Mouse (Mus musculus): Measurements from ENCODE around the gene Wfdc15b. TPM values are rescaled to one million over a fixed set of nuclear protein-coding genes. Genes with fewer than 3 reads are reported as not detected.
"Not testable (repeated sequence)": the region's sequence is repeated elsewhere in the genome, so short reads cannot be mapped to it uniquely, and the experiment has no call there.

Wfdc15b gene
- total RNA-seq (2014; fragmentation: Nextera tagmentation), result not detected in 2 replicates
- not detected in 2 replicates for total RNA-seq (2017)

DNA sequence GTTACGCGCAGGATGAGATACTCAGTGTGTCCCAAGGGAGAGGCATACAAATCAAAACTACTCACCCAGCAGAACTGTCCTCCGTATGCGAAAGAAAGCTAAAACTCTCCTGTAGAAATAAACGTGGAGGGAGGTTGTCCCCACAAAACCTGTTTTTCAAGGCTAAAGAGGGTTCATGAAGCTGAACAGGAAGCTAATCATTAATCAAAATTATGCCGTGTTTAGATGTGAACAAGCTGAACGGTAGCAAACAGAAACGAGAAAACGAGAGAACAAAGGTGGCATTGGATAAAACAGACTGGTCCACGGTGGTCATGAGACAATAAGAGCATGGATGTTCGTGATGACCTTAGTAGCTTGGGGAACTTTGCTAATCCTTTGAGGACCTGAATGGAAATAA is at the start of gene Wfdc15b:
Gene Wfdc15b, minus strand, starts transcription at position 139 of the 400 bp plus-strand sequence.
- ATAC-seq (replicated peaks; ENCODE audit: low FRiP score, low TSS enrichment, poor library complexity, severe bottlenecking), result no peak

DNA sequence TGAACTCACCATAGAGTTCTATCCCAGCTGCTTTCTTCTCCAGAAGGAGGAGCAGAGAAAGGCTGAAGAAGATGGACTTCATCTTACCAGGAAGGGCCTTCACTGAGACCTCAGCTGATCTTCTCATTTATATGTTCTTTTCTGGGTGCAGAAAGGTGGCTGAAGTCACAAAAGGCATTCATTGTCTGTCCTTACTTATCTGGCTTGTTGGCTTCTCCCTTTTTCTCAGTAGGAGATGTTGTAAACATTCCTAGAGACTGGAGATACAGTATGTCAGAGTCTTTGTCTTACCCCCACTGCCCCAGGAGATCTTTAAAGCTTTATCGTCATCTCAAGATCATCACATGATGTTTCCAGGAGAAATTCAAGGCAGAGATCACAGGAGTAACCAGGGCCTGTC is 35.1 kb upstream of the Wfdc15b start, which contains the start of gene Svs3b:
Gene Svs3b, minus strand, starts transcription at position 101 of the 400 bp plus-strand sequence.
- ATAC-seq (replicated peaks; ENCODE audit: low FRiP score, low TSS enrichment, poor library complexity, severe bottlenecking), result not testable (repeated sequence)

DNA sequence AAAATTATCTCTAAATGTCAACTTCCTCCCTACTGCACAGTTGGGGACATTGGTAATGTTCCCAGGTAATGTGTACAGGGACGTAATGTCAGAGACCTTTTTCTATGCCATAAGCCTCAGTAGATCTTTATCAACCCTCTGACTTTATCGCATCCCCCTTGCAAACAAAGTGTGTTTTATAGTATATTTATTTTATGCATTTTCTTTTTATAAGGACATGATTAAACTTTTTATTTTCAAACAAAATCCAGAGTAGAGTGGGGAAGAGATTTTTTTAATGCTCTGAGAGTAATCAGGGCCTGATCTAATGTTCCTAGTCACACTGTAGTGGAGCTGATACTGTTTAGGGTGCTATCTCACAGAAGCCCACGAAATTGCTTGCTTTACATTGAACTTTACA is 16.9 kb upstream of the Wfdc15b start, which contains the start of gene Svs2:
Gene Svs2, minus strand, starts transcription at position 101 of the 400 bp plus-strand sequence.
- ATAC-seq (replicated peaks; ENCODE audit: low FRiP score, low TSS enrichment, poor library complexity, severe bottlenecking), result no peak

DNA sequence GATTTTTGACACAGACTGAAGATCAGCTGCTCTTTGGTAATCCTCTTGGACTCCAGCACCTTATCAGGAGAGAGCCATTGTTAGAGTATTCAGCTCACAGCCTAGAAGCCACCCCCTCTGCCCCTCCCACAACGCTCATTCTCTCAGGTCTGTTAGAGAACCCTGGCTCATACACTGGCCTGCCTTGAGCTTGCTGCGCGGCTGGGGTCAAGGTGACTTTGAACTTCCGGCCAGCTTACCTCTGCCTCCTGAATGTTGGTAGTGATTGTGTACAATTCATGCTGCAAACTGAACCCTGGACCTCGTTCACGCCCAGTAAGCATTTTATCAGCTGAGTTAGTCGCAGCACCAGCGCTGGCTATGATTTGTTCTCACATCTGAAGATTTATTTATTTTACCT is 11.2 kb upstream of the Wfdc15b start:
- ATAC-seq (replicated peaks; ENCODE audit: low FRiP score, low TSS enrichment, poor library complexity, severe bottlenecking), result no peak

DNA sequence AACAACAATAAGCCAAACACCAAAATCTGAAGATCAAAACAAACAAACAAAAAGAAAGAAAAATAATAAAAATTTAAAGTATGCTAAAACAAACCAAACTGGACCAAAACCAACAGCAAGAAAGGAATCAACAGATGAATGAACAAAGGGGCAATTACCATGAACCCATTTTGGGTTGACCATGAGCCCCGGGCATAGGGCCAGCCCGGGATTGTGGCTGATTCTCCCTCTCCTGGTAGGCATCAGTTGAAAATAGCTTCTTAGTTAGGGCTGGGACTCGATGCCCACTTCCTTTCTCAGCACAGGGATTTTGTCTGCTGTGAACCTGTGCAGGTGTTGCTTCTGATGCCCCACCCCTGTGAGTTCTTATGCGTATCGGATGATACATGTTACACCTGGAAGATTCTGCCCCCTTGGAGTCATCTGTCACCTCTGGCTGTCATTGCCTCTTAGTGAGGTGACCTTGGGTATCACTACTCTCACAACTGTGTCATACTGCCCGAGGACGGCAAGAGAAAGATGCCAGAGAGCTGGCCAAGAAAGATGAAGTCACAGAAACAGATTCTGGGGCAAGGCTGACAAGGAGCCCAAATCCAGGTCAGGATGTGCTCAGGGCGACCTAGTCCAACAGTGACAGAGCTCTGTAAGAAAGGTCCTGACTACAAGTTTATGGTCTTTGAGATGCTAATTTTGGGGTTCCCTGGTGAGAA is 7.1 kb upstream of the Wfdc15b start:
- no peak for ATAC-seq (replicated peaks; ENCODE audit: low FRiP score, low TSS enrichment, poor library complexity, severe bottlenecking)

DNA sequence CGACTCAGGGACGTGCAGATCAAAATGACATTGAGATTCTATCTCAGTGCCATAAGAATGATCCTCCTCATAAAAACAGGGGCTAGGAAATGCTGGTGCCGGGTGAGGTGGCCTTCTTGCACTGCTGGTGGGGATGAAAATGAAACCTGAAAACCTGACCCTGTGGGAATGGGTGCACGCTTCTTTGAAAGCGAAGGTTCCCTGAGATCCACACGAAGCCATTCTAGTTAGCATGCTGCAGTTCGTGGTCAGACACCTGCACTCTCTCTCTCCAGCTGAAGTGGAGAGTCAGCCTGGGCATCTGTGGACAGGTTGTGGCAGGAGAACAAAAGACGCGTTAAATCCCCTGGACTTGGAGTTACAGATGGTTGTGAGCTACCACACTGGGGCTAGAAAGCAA is 2.2 kb downstream of the Wfdc15b start:
- no peak for ATAC-seq (replicated peaks; ENCODE audit: low FRiP score, low TSS enrichment, poor library complexity, severe bottlenecking)

DNA sequence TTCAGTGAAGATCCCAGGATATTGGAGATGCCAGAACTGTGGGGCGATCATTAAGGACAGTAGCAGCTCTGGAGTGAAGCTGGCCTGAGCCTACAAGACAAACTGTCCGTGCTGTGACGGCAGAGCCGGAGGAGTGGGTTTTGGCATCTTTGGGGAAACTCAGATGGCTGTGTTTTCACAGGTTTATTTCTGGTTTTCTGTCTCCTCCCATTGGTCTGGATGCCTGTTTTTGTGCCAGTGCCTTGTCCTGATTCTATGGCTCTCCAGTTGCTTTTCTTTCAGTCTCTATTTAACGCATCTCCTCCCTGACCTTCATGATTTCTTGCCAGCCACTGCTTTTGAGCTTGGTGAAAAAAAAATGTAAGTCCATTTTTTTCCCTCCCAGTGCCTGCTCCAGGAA is 8.7 kb downstream of the Wfdc15b start:
- ATAC-seq (replicated peaks; ENCODE audit: low FRiP score, low TSS enrichment, poor library complexity, severe bottlenecking), result no peak

DNA sequence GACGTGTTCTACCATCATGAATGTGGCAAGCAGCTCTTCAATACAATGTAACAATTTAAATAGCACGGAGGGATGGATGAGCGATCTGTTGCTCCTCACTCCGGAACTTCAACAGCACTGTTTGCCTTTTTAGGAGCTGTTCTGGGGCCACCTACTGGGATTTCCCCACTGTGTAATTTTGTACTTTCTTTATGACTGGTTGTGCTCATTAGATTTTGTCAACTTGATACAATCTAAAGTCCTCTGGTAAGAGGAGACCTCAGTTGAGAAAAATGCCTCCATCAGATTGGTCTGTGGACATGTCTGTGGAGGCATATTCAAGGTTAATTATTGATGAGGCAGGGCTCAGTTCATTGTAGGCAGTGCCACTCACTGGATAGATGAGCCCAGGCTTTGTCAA is 10.6 kb downstream of the Wfdc15b start:
- no peak for ATAC-seq (replicated peaks; ENCODE audit: low FRiP score, low TSS enrichment, poor library complexity, severe bottlenecking)

DNA sequence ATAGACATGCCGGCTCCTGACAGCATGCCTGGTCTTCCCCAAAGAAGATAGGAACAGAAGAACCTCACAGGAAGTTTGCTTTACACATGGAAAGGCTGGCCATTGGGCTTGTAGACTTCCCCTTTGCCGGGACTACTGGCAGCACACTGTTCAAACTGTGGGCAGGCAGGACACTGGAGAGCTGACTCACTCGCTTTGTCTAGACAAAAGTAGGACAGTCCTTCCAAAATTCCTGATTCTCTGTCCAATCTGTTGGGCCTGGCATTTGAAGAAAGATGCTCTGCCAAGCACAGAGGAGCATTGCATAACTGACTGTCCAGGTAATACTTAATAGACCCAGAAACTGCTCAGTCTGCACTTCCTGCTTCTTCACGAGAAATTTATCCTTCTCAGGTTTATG is 14.8 kb downstream of the Wfdc15b start:
- ATAC-seq (replicated peaks; ENCODE audit: low FRiP score, low TSS enrichment, poor library complexity, severe bottlenecking), result no peak

DNA sequence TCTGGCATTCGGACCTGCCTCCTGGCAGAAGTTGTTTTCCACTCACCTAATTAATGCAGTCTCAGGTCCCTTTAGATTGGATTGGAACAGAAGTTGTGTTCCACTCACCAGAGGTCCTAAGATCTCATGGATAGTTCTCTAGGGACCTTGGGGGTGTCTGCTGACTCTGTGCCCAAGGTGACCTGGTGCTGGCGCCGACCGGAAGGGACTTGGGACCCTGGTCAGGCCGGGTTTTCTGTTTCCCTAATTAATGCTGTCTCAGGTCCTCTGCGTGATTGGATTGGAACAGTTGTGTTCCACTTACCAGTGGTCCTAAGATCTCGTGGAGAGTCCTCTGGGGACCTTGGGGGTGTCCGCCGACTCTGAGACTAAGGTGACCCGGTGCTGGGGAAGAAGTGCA is 15.4 kb downstream of the Wfdc15b start:
- not testable (repeated sequence) for ATAC-seq (replicated peaks; ENCODE audit: low FRiP score, low TSS enrichment, poor library complexity, severe bottlenecking)

DNA sequence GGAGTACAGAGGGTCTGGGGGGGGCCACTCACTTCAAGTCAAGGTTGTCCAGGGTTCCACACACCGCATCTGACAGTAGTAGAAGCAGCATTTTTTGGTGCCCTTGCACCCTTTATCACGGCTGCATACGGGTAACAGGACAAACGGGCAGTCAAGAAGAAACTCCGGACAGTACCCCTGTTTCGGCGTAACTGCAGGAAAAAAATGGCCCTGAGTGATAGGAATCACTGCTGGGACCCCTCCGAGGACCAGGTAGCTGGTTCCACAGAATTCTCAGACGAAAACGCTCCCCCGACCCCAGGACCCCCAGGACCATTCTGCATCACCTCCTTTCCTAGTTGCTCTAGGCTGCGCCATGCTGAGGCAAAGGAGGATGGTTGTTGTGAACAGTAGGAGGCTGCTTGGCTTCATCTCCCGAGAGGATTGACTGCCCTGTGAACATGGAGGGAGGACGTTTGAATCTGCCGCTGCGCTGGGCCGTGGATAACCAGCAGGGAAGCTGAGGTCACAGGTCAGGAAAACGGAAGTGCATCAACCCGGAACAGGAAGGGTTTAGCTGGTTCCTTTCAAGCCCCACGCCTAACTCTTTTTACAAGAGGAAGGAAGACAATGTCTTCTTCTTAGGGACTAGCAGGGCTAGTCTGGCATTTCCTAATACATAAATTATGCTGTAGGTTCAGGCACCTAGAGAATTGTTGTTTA is 21.7 kb downstream of the Wfdc15b start, which contains the start of gene Wfdc15a:
Gene Wfdc15a, minus strand, starts transcription at position 505 of the 702 bp plus-strand sequence.
- no peak for ATAC-seq (replicated peaks; ENCODE audit: low FRiP score, low TSS enrichment, poor library complexity, severe bottlenecking)

DNA sequence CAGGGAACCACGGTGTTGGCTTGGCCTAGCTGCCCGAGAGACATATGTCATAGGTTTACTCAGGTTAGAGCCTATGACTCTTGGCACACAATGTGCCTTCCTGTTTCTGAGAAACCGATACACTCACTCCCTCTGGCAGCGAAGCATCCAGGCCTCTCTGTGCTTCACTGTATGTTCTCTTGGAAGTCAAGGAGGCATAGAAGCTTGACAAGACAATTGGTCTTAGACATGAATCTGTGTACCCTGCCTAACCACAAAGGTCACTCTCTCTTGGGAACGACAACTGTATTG is 24.8 kb downstream of the Wfdc15b start:
- ATAC-seq (replicated peaks; ENCODE audit: low FRiP score, low TSS enrichment, poor library complexity, severe bottlenecking), result no peak

DNA sequence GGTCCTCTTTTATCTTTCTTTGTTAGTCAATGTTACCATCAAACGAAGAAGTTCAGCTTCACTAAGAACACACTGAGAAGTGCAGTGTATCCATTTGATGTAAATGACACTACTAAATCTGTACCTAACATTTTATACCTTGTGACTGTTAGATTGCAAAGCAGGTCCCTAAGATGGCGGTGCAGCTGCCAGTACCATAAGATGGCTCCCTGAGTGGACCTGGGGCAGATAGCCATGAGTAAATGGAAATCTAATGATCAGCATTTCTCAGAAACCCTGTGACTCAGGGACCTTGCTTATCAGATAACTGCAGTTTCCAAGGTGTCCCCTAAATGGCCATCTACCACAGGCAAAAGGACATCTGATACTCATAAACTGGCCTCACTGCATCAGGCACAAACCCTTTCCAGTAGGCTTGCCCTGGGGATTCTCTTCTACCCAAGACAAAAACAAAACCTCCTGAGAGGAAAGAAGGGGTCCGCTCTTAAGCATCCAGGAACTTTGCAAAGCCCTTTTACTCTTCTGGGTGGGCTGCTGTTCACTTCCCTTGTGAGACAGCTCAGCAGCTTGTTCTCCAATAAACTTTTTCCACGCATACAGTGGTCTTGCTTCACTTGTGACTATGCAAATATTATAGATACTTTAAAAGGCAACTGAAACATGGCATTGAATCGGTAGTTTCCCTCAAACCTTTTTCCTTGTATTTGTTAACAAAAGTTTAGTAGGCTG is 25.3 kb downstream of the Wfdc15b start:
- ATAC-seq (replicated peaks; ENCODE audit: low FRiP score, low TSS enrichment, poor library complexity, severe bottlenecking), result no peak

DNA sequence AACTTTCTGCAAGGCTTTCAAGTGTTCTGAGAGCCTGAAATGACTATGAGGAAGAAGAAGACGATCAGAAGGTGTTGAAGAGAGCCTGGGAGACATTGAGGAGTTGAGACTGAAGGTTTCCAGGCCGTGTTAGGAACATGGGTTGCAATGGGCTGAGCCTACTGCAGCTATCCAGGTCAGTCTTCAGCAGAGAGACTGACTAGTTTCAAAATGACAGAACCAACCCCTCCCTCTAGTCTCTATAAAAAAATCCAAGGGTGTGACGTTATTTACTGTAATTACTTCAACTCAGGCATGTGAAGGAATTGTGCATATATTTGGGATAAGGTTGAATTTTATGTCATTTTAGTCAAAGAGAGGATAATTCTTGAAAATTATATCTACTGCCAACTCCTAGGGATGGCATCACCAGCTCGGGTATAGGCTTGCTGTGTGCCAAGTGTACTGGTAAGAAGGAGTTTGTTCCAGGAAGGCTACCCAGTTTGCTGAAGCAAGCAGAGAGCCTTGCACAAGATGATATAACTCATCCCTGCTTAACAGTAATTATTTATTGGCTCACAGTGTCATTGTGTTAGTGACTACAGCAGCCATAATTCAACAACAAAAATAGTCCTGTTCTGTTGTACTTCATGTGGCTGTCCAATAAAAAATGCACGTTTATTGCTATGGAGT is 26.4 kb downstream of the Wfdc15b start:
- ATAC-seq (replicated peaks; ENCODE audit: low FRiP score, low TSS enrichment, poor library complexity, severe bottlenecking), result no peak

DNA sequence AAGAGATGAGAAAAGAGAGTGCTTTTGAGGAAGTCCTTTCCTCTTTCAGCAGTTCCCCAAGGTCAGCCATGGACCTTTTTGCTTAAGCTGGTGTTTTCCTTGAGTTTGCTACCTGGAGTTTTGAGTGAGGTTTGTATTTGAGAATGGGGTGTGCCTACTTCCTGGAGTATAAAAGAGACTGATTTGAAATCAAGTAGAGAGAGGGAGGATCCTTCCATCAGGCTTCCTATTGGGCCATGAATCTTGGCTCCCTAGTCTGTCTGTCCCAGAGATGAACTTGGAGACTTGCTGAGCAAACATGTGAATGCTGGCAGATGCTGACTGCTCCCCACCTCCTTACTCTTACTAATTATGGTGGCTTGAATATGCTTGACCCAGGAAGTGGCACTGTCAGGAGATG is 29.2 kb downstream of the Wfdc15b start:
- ATAC-seq (replicated peaks; ENCODE audit: low FRiP score, low TSS enrichment, poor library complexity, severe bottlenecking), result no peak

DNA sequence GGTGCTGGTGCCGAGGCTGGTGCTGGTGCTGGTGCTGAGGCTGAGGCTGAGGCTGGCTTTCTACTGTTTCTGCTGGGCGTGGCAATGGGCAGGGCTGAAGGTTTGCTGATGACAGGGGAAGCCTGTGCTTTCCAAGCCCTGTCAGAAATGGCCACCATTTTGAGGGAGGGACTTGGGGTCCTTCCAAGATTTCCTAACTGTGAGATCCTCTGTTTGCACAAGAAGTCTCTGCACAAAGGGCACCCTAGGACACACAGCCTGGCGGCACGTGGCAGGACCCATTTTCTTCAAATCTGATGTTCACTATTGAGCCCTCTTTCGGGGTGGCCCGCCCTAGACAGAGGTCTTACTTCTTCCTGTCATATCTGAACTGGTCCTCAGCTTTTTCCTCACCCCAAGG is 30.9 kb downstream of the Wfdc15b start, which contains the start of gene Wfdc12:
Gene Wfdc12, minus strand, starts transcription at position 33 of the 400 bp plus-strand sequence.
- ATAC-seq (replicated peaks; ENCODE audit: low FRiP score, low TSS enrichment, poor library complexity, severe bottlenecking), result no peak

DNA sequence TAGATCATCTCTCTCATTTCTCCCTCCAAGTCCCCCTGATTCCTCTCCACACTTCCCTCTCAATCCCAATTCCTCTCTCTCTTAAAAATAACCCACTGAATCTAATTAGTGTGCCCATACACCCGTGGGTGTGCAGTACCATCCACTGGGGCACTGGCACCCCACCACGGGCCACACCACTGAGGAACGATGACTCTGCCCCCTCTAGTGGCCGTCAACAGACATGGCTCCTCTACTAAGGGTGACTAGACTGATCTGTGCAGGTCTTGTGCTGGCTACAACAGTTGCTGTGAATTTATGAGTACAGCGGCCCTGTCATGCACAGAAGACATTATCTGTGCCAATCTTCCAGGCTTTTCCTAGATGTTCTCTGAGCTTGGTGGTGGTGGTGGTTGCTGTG is 32.7 kb downstream of the Wfdc15b start:
- peak; percentile 92 for ATAC-seq (replicated peaks; ENCODE audit: low FRiP score, low TSS enrichment, poor library complexity, severe bottlenecking)

DNA sequence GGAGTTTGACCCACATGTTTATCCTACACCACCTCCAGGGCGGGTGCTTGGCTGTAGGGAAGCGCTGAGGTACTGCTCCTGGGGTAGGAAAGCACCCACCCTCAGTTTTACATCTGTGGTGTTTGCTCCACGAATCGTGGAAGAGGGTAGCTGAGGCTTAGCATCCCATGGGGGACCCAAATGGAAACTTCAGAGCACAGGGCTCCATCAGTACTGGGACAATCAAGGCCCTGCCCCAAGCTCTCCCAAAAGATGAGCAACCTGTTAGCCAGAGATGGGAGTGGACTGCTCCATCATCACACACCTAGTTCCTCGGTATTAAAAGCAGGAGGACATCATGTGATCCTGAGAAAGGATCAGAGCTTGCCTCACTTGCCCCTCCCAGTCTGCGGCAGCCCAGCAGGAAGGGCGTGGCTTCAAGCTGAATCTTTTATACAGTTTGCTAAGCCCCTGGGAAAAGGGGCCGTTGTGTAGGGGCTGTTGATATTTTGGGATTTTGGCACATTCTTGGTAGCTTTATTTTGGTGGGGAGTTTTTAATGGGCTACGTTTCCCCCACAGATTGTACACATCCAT is 37.2 kb downstream of the Wfdc15b start:
- peak; percentile 66 for ATAC-seq (replicated peaks; ENCODE audit: low FRiP score, low TSS enrichment, poor library complexity, severe bottlenecking)

DNA sequence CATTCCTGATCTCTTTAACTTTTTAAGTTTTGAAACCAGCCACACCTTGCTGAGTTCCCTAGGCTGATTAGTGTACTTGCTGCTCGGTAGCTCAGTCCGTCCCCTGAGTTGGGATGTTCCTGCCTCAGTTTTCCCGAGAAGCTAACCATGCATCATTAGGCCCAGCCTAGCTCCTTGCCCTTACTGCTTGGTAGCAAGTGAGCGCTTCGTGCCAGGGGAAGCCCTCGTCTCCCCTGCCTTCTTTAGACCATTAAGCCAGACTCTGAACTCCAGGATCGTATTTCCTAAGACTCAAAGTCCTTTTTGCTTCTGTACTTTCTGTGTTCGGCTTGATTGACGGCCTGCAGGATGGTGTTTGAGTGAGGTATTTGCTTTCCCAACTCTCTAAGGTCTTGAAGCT is 38.1 kb downstream of the Wfdc15b start:
- no peak for ATAC-seq (replicated peaks; ENCODE audit: low FRiP score, low TSS enrichment, poor library complexity, severe bottlenecking)

All from megakaryocyte-erythroid progenitor cell, adult 5-6 weeks (primary cell).